Mouse (Mus musculus) limb, embryonic 14.5 days (tissue): ENCODE data around the gene Ptges2. TPM values are rescaled to one million over a fixed set of nuclear protein-coding genes. Genes with fewer than 3 reads are reported as not detected.

Source experiments
- ATAC-seq: fragments of 200-750 bp; cut with Nextera tagmentation; 2 replicates; pipeline ENCODE4 v1.8.0; 2017; ENCODE audit warnings: low read depth, moderate number of reproducible peaks, moderate TSS enrichment; ENCODE audit not compliant: low FRiP score
- DNase-seq: peaks from one replicate; pipeline ENCODE4 v3.0.0-alpha.2; 2015; ENCODE audit warnings: low spot score
- H3K27ac ChIP-seq: fragments of 300-500 bp; sonication (generic); replicated peaks from 2 replicates; pipeline ENCODE4 v1.5.1; 2014; ENCODE audit warnings: low read depth, mild to moderate bottlenecking, low read length, moderate library complexity, mixed read lengths
- H3K27me3 ChIP-seq: fragments of 300-500 bp; sonication (generic); 2 replicates; pipeline ENCODE4 v1.6.1; 2014; ENCODE audit warnings: low read length, mixed read lengths; ENCODE audit not compliant: control insufficient read depth, insufficient read depth
- H3K36me3 ChIP-seq: fragments of 300-500 bp; sonication (generic); 2 replicates; pipeline ENCODE4 v1.6.1; 2014; ENCODE audit warnings: mild to moderate bottlenecking, low read length, moderate library complexity, mixed read lengths; ENCODE audit not compliant: control insufficient read depth, insufficient read depth
- H3K4me1 ChIP-seq: fragments of 300-500 bp; sonication (generic); 2 replicates; pipeline ENCODE4 v1.6.1; 2014; ENCODE audit warnings: antibody characterized with exemption, low read length, mixed read lengths; ENCODE audit not compliant: control insufficient read depth, insufficient read depth
- H3K4me2 ChIP-seq: fragments of 300-500 bp; sonication (generic); replicated peaks from 2 replicates; pipeline ENCODE4 v1.6.1; 2014; ENCODE audit warnings: low read depth, mild to moderate bottlenecking, low read length, moderate library complexity; ENCODE audit not compliant: severe bottlenecking
- H3K4me3 ChIP-seq: fragments of 300-500 bp; sonication (generic); replicated peaks from 2 replicates; pipeline ENCODE4 v1.5.1; 2014; ENCODE audit warnings: low read length
- H3K9ac ChIP-seq: fragments of 300-500 bp; sonication (generic); 2 replicates; pipeline ENCODE4 v1.6.1; 2014; ENCODE audit warnings: mild to moderate bottlenecking, low read depth, low read length, moderate library complexity; ENCODE audit not compliant: severe bottlenecking
- H3K9me3 ChIP-seq: fragments of 300-500 bp; sonication (generic); 2 replicates; pipeline ENCODE4 v1.6.1; 2016; ENCODE audit warnings: low read length; ENCODE audit not compliant: control insufficient read depth
- POLR2A ChIP-seq: fragments of 200-500 bp; IDR thresholded peaks from 2 replicates; pipeline ENCODE4 v1.8.0; 2012; ENCODE audit warnings: inconsistent platforms, mild to moderate bottlenecking, moderate library complexity, borderline replicate concordance; ENCODE audit not compliant: insufficient read depth, insufficient read length; ENCODE audit errors: extremely low read depth
- WGBS: fragments of 180-500 bp; shearing (Covaris S2); extraction: QIAGEN DNeasy Blood & Tissue Kit; methylation state at CpG from one replicate; pipeline ENCODE4 v1.1.7; 2014; 5-methylcytosine and 5-hydroxymethylcytosine counted together
- polyA plus RNA-seq, 2 experiments: library from polyadenylated mRNA; depleted of rRNA in 1 of 2; stranded (reverse) in 1 of 2; unstranded in 1 of 2; fragments of >200 nt; fragmentation: Nextera tagmentation in 1 of 2; extraction: Ambion mirVana in 1 of 2; gene quantifications; 2 replicates each; pipeline versions ENCODE4 v1.2.1 to v1.2.3; 2012 to 2014

Ptges2 gene
- polyA plus RNA-seq, 2 experiments = 26.5 to 29.3 TPM

DNA sequence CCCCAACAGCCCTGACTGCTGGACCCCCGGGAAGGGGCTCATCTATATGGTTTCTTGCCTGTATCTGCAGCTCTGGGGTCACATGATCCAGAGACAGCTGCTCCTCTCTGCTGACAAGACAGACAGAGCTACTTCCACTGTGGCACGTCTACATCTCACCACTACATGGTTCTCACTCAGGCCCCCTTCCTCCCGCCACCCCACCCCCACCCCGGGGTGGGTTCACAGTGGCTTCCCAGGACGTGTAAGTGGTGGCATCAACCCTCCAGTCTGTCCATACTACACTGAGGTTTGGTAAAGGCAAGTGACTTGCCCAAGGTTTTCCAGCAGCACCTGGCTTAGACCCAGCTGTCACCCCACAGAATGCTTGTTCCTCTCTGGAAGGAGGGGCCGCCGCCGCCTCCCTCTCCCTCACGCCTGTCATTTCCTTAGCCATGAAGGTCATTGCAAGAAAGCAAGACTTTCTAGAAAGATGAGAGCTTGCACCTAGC is 44.2 kb upstream of the Ptges2 start:
- peak overlapping the region; percentile 67; the same call in 1 of the 2 replicates for H3K27ac ChIP-seq
- ATAC-seq = no peak

DNA sequence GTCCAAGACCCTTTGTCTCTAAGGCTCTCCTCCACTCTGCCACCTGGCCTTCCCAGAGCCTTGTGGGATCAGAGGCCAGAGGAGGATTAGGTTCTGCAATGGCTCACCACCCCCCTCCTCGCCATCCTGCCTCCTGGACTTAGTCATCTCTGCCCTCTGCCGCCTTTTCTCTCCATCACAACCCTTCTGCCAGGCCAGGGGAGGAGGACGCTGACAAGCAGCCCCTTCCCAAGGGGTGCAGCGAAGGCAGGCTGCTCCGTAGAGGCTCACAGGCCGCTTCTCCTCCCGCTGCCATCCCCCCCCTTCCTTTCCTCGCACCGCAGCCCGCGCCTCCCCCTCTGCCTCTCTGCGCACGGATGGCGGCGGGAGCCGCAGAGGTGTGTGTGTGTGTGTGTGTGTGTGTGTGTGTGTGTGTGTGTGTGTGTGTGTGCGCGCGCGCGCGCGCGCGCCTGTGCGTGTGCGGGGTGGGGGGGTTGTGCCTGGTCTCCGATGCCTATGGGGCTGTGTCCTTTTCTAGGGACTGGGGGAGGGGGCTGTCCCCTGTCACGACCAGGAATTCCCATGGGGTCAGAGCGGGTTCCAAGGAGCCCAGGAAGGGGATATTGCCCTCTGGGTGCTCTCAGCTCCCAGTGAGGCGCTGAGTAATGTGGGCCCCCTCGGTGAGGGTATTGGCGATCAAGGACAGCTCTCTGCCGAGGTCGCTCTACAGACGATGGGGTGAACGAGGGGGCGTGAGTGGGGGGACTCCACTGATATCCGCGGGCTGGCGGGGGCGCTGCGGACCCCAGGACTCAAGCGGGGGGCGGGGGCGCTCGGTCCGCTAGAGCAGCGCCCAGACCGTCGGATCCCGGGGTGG is 43.3 kb upstream of the Ptges2 start, which contains the start of gene Ciz1:
Gene Ciz1, plus strand, starts transcription at position 177 of the 856 bp plus-strand sequence.
- ATAC-seq = peak; percentile 53
- under 1% methylated on average over 33 of the region's 52 CpGs for WGBS
- DNase-seq = peak; percentile 21
- Histone ChIP-seq H3K9me3 (no peaks in the 10 kb centered on the region), H3K36me3 (peaks cover 17% of the 10 kb centered on the region), H3K4me2 (peak within 1 kb of the TSS; percentile 79), H3K9ac (peak within 1 kb of the TSS; percentile 84), H3K4me3 (peak within 1 kb of the TSS; percentile 80), H3K27me3 (no peaks in the 10 kb centered on the region), H3K27ac (peak within 1 kb of the TSS; percentile 91), H3K4me1 (peaks cover 16% of the 10 kb centered on the region; the same call in 1 of the 2 replicates)
- TF ChIP-seq POLR2A = no peak

More for the DNA sequence above, 44.2 kb upstream of the Ptges2 start:
- Histone ChIP-seq H3K4me1 (peaks cover 16% of the 10 kb centered on the region; the same call in 1 of the 2 replicates), H3K4me3 (peak overlapping the region; percentile 80), H3K9me3 (no peaks in the 10 kb centered on the region), H3K4me2 (peak overlapping the region; percentile 79), H3K27me3 (no peaks in the 10 kb centered on the region), H3K9ac (peak overlapping the region; percentile 84), H3K36me3 (peaks cover 22% of the 10 kb centered on the region)
- DNase-seq = no peak
- 42% methylated on average over 9 of the region's 9 CpGs for WGBS
- TF ChIP-seq POLR2A = no peak

DNA sequence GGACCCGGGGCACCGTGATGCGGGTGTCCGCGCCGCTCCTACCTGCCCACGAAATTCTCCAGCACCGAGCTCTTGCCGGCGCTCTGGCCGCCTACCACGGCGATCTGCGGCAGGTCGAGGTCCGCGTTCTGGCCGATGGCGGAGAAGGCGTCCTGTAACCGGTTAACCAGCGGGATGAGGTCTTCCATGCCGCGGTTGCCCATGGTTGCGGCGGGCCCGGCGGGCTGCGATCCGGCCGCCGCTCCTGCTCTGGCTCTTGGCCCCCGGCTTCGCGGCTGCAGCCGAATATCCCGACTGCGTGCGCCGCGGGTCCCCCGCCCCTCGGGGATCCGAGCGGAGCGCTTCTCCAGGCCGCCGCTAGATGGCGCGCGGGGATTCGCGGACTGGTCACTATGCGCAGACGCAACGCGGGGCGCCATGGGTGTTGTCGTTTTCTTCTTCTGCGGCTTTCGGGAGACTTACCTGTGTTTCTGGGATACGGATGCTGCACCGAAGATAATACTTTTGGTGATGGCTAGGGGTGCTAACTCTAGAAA is 42.6 kb upstream of the Ptges2 start, which contains the start of gene Dnm1:
Gene Dnm1, minus strand, starts transcription at position 332 of the 536 bp plus-strand sequence.
- peak within 1 kb of the TSS; percentile 91 for H3K27ac ChIP-seq
- no peak for TF ChIP-seq POLR2A
- WGBS = under 1% methylated on average over 46 of the region's 63 CpGs
- H3K4me2 ChIP-seq = peak within 1 kb of the TSS; percentile 79
- H3K9me3 ChIP-seq = no peaks in the 10 kb centered on the region
- peaks cover 16% of the 10 kb centered on the region; the same call in 1 of the 2 replicates for H3K4me1 ChIP-seq
- ATAC-seq = peak; percentile 88
- peak within 1 kb of the TSS; percentile 84 for H3K9ac ChIP-seq
- DNase-seq = peak; percentile 90
- peaks cover 16% of the 10 kb centered on the region for H3K36me3 ChIP-seq
- peak within 1 kb of the TSS; percentile 80 for H3K4me3 ChIP-seq
- no peaks in the 10 kb centered on the region for H3K27me3 ChIP-seq

DNA sequence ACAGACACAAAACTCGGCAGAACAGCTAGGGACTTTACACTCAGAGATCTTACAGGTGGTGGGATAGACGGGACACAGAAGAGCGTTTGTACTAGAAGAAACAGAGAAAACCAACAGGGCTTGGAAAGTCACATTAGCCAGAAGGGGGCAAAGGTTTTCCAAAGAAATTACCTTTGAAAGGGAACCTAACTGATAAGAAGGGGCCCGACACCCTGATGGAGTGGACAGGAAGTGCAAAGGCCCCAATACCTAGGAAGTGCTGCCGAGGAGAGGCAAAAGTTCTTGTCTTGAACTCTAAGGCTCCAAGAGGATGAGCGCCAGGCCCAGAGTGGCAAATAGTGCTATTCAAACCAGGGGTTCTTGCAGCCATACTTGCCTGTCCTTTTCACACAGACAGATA is 41.9 kb upstream of the Ptges2 start:
- H3K4me2 ChIP-seq = peak overlapping the region; percentile 79
- H3K9ac ChIP-seq = no peak overlapping the region
- H3K4me1 ChIP-seq = peaks cover 16% of the 10 kb centered on the region; the same call in 1 of the 2 replicates
- H3K4me3 ChIP-seq = no peak overlapping the region
- peaks cover 9% of the 10 kb centered on the region for H3K36me3 ChIP-seq
- no peak overlapping the region for H3K27ac ChIP-seq
- H3K27me3 ChIP-seq = no peaks in the 10 kb centered on the region
- DNase-seq = no peak
- no peak for TF ChIP-seq POLR2A
- H3K9me3 ChIP-seq = no peaks in the 10 kb centered on the region
- 58% methylated on average over 6 of the region's 6 CpGs for WGBS
- ATAC-seq = no peak

DNA sequence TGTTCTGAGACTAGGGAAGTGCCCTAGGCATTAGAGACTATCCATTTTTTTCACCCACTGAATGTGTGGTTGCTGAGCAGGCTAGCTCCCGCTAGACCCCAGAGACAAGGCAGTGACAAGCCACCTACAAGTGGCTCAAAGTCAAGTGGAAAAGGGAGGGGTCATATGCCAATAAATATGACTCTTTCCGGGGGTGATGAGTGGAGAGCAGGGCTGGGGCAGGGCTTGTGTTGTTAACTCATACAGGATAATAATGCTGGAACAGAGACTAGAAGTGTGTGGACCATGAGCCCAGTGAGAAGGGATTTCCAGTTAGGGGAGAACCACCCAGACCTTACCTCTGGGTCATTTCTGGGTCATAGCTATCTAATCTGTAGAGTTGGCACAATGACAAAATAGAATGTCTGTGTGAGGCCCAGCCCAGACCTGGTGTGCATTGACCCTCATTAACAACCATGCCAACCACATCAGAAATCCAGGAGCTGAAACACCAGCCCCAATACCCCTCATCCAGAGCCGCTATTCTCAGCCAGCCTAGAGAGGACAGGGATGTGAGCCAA is 41.3 kb upstream of the Ptges2 start:
- WGBS = 82% methylated on average over 3 of the region's 3 CpGs
- ATAC-seq (no peak), DNase-seq (no peak)
- Histone ChIP-seq H3K9ac (no peak overlapping the region), H3K27ac (no peak overlapping the region), H3K27me3 (no peaks in the 10 kb centered on the region), H3K4me2 (no peak overlapping the region), H3K9me3 (no peaks in the 10 kb centered on the region), H3K4me1 (peaks cover 16% of the 10 kb centered on the region; the same call in 1 of the 2 replicates), H3K4me3 (no peak overlapping the region), H3K36me3 (peaks cover 3% of the 10 kb centered on the region)
- TF ChIP-seq POLR2A = no peak
